Mouse (Mus musculus) stomach, embryonic 15.5 days (tissue): Measurements from ENCODE around the gene Slc6a21. TPM values are rescaled to one million over a fixed set of nuclear protein-coding genes. Genes with fewer than 3 reads are reported as not detected.

Source experiments
- ATAC-seq: fragments of 200-750 bp; cut with Nextera tagmentation; 2 replicates; pipeline ENCODE4 v1.8.0; 2017; ENCODE audit warnings: low read depth, moderate number of reproducible peaks, moderate TSS enrichment; ENCODE audit not compliant: insufficient read depth, low FRiP score
- H3K27ac ChIP-seq: fragments of 300-500 bp; sonication (generic); 2 replicates; pipeline ENCODE4 v1.5.1; 2015; ENCODE audit warnings: mild to moderate bottlenecking, inconsistent platforms
- H3K27me3 ChIP-seq: fragments of 300-500 bp; sonication (generic); replicated peaks from 2 replicates; pipeline ENCODE4 v1.6.1; 2015; ENCODE audit warnings: inconsistent platforms
- H3K36me3 ChIP-seq: fragments of 300-500 bp; sonication (generic); 2 replicates; pipeline ENCODE4 v1.6.1; 2015; ENCODE audit warnings: inconsistent platforms
- H3K4me1 ChIP-seq: fragments of 300-500 bp; sonication (generic); 2 replicates; pipeline ENCODE4 v1.6.1; 2015; ENCODE audit warnings: inconsistent platforms
- H3K4me2 ChIP-seq: fragments of 300-500 bp; sonication (generic); 2 replicates; pipeline ENCODE4 v1.6.1; 2015; ENCODE audit warnings: mild to moderate bottlenecking, inconsistent platforms
- H3K4me3 ChIP-seq: fragments of 300-500 bp; sonication (generic); replicated peaks from 2 replicates; pipeline ENCODE4 v1.5.1; 2015; ENCODE audit warnings: inconsistent platforms
- H3K9ac ChIP-seq: fragments of 300-500 bp; sonication (generic); 2 replicates; pipeline ENCODE4 v1.6.1; 2015; ENCODE audit warnings: inconsistent platforms
- H3K9me3 ChIP-seq: fragments of 300-500 bp; sonication (generic); 2 replicates; pipeline ENCODE4 v1.6.1; 2016; ENCODE audit warnings: inconsistent platforms
- WGBS: fragments of 180-500 bp; shearing (Covaris S2); methylation state at CpG from one replicate; pipeline ENCODE4 v1.1.7; 2015; 5-methylcytosine and 5-hydroxymethylcytosine counted together
- polyA plus RNA-seq: library from polyadenylated mRNA; unstranded; fragments of >200 nt; fragmentation: Nextera tagmentation; extraction: Ambion mirVana; gene quantifications from 2 replicates; pipeline ENCODE4 v1.2.1, GENCODE M21; 2015

Slc6a21 gene
- polyA plus RNA-seq, 1 experiment from 2014 or later = not detected

DNA sequence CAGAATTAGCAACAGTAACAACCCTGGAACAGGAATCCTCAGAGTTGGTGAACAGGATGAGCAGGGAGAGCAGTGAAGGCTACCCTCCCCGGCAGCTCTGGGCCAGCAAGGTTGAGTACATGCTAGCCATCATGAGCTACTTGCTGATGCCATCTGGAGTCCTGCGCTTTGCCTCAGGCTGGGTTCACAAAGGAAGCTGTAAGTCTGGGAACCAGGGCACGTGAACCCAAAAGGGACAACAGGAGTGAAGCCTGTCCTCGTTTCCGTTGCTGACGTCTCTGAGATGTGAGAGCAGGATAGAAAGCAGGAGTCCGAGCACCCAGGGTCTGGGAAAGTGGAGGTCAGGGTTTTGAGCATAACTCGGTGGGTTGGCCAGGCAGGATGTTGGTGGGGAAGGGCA is 18.0 kb upstream of the Slc6a21 start:
- Histone ChIP-seq H3K27ac (no peak overlapping the region), H3K4me1 (no peaks in the 10 kb centered on the region), H3K4me2 (no peak overlapping the region), H3K4me3 (no peak overlapping the region), H3K36me3 (no peaks in the 10 kb centered on the region), H3K9ac (no peak overlapping the region), H3K27me3 (no peaks in the 10 kb centered on the region), H3K9me3 (no peaks in the 10 kb centered on the region)
- 84% methylated on average over 8 of the region's 8 CpGs for WGBS
- ATAC-seq = no peak

DNA sequence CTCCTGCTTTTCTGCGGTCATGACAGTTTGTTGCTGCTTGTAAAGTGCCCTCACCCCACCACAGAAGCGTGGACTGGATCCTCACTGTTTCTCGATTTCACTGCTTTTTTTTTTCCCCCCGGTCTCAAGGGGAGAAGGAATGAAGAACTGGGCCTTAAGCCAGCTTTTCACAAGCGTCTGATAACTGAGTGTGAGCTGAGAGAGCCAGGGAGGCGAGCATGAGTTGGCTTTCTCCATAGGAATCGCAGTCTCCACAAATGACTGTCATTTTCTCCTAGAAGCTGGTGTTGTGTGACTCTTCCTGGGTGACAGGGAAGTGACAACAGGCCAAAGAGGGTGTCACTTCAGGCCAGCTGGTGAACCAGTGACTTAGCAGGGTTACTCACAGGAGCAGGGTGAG is 15.0 kb upstream of the Slc6a21 start:
- H3K27ac ChIP-seq = no peak overlapping the region
- H3K36me3 ChIP-seq = no peaks in the 10 kb centered on the region
- WGBS = 35% methylated on average over 7 of the region's 7 CpGs
- no peak overlapping the region for H3K4me3 ChIP-seq
- H3K9ac ChIP-seq = no peak overlapping the region
- no peak overlapping the region for H3K4me2 ChIP-seq
- ATAC-seq = no peak
- no peaks in the 10 kb centered on the region for H3K4me1 ChIP-seq
- H3K9me3 ChIP-seq = no peaks in the 10 kb centered on the region
- no peaks in the 10 kb centered on the region for H3K27me3 ChIP-seq

DNA sequence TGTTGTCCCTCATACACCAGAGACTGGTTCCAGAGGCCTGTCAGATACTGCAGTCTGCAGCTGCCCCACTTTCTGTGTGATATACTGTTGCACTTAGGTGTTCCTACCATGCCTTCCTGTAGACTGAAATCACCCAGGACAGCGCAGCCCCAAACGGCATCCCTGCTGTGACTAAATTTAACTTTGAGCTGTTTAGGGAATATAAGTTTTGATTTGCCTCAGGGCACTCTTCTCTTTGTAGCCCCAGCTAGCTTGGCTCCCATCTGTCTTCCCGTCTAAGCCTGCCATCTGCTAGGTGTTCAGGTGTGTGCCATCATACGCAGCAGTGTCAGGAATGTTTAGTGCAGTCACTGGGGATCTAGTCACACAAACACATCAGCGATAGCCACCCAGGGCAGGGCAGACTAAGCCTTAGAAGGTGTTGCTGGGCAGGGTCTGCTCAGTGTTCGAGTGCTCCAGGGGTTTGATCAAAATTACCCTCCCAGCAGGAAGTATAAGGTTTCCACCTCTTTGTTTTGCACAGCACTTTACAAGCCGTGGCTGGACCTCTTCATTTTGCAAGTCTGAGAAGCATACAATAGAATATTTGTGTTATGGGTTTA is 14.2 kb upstream of the Slc6a21 start:
- H3K9me3 ChIP-seq = no peaks in the 10 kb centered on the region
- no peak for ATAC-seq
- H3K36me3 ChIP-seq = no peaks in the 10 kb centered on the region
- 0 out of 2 replicates have a peak, but pooled peaks cover 4% of the 10 kb centered on the region for H3K27me3 ChIP-seq
- H3K4me1 ChIP-seq = no peaks in the 10 kb centered on the region
- no peak overlapping the region for H3K4me3 ChIP-seq
- WGBS = 65% methylated on average over 7 of the region's 7 CpGs
- no peak overlapping the region for H3K4me2 ChIP-seq
- H3K9ac ChIP-seq = no peak overlapping the region
- no peak overlapping the region for H3K27ac ChIP-seq

DNA sequence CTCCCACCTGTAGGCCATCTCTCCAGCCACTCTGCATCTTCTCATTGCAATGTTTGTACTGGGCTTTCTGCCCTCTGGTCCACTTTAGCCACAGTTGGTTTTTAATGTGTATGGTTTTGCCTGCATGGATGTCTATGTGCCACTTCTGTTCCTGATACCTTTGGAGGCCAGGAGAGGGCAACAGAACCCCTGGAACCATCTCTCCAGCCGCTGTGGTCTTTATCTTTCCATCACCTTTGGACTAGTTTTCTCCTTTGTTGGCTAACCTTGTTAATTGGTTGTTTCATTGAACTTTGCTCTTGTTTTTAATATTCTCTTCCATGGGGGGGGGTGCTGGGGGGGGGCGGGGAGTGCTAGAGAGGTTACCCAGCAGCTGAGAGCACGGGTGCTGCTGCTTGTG is 13.0 kb upstream of the Slc6a21 start:
- Histone ChIP-seq H3K27me3 (0 out of 2 replicates have a peak, but pooled peaks cover 4% of the 10 kb centered on the region), H3K4me2 (no peak overlapping the region), H3K4me1 (no peaks in the 10 kb centered on the region), H3K36me3 (no peaks in the 10 kb centered on the region), H3K9ac (no peak overlapping the region), H3K9me3 (no peaks in the 10 kb centered on the region), H3K4me3 (no peak overlapping the region), H3K27ac (no peak overlapping the region)
- ATAC-seq = no peak
- 77% methylated on average over 3 of the region's 3 CpGs for WGBS

DNA sequence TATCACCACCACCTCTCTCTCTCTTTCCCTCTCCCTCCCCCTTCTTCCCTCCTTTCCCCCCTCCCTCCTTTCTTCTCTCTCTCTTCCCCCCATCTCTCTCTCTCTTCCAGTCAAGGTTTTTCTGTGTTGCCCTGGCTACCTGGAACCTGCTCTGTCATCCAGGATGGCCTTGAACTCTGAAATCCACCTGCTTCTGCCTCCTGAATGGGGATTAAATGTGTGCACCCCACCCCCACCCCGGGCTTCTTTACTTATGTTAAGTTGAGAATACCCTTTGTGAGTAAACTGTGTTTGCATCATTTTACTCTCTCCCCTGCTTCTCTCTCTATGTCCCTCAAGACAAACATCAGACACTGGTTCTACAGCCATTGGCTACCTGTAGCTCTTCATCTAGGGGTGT is 11.8 kb upstream of the Slc6a21 start:
- ATAC-seq = no peak
- WGBS = 86% methylated on average over 1 of the region's 1 CpGs
- no peak overlapping the region for H3K9ac ChIP-seq
- H3K27ac ChIP-seq = no peak overlapping the region
- H3K4me2 ChIP-seq = no peak overlapping the region
- no peaks in the 10 kb centered on the region for H3K36me3 ChIP-seq
- no peaks in the 10 kb centered on the region for H3K4me1 ChIP-seq
- H3K9me3 ChIP-seq = no peaks in the 10 kb centered on the region
- 0 out of 2 replicates have a peak, but pooled peaks cover 4% of the 10 kb centered on the region for H3K27me3 ChIP-seq
- no peak overlapping the region for H3K4me3 ChIP-seq

DNA sequence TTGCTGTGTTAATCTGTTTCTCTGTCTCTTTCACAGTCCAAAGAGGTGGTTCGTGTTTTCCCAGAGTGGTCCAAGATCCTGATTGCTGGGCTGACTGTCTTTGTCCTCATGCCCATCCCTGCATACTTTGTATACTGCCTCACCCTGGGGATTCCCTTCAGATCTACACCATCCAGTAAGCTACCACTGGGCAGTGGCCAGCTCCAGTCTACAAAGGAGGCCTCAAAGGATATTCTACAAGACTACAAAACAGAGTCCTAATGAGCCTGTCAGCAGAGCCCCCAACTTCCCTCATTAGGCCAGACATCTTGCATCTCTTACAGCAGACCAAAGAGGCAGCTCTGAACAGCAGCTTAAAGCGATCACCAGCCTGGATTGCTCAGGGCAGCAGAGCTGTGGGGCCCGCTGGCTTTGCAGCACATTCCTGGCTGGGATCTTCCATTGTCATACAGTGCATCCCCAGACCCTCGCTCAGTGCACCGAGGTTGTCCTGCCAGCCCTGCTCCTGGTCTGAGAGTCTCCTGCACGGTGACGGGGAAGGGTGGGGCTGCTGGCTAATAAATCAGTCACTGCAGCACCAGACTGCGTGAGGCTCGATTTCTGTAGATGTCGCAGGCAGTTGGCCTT is 4.4 kb upstream of the Slc6a21 start:
- Histone ChIP-seq H3K9me3 (no peaks in the 10 kb centered on the region), H3K4me1 (no peaks in the 10 kb centered on the region), H3K4me3 (no peak overlapping the region), H3K4me2 (no peak overlapping the region), H3K27me3 (0 out of 2 replicates have a peak, but pooled peaks cover under 1% of the 10 kb centered on the region), H3K36me3 (no peaks in the 10 kb centered on the region), H3K27ac (no peak overlapping the region), H3K9ac (no peak overlapping the region)
- WGBS = 50% methylated on average over 10 of the region's 10 CpGs
- no peak for ATAC-seq

DNA sequence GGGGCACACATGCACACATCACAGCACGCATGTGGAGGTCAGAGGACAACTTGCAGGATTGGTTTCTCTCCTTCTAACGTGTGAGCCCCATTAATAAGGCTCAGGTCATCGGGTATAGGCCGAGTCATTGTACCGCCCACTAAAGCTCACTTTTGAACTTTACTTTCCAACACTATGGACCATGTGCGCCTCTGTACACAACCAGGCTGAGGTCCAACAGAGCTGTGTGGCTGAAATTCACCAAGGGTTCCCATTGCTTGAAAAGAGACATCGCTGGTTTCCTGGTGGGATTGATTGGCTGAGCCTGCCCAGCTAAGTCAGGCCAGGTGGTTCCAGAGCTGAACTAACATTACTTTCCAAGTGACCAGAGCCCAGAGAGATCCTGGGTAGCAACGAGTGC is 3.6 kb upstream of the Slc6a21 start:
- ATAC-seq = no peak
- no peak overlapping the region for H3K27ac ChIP-seq
- no peaks in the 10 kb centered on the region for H3K36me3 ChIP-seq
- no peak overlapping the region for H3K4me3 ChIP-seq
- H3K4me1 ChIP-seq = no peaks in the 10 kb centered on the region
- WGBS = 83% methylated on average over 8 of the region's 8 CpGs
- H3K9me3 ChIP-seq = no peaks in the 10 kb centered on the region
- no peak overlapping the region for H3K9ac ChIP-seq
- no peak overlapping the region for H3K4me2 ChIP-seq
- no peaks in the 10 kb centered on the region; the same call in 1 of the 2 replicates for H3K27me3 ChIP-seq

DNA sequence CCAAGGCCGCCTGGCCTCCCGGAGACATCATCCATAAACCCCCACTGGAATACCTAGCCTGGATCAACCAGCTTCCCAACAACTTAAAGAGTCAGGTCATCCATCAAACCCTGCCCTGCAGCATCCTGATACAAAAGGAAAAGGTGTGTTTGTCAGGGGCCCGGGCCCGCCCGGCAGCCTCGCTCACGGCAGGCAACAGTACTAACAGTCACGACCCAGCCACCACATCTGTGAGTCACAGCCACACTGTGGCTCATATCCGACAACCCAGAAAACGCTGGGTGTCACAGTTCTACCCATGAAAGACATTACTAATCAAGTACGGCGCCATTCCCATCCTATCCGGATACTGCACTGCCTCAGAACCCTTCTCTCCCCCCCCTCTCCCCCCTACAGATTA is 9.2 kb downstream of the Slc6a21 start:
- Histone ChIP-seq H3K27me3 (no peaks in the 10 kb centered on the region), H3K9me3 (no peaks in the 10 kb centered on the region), H3K9ac (no peak overlapping the region), H3K4me2 (no peak overlapping the region), H3K36me3 (no peaks in the 10 kb centered on the region), H3K4me3 (no peak overlapping the region), H3K4me1 (no peaks in the 10 kb centered on the region), H3K27ac (no peak overlapping the region)
- WGBS = 71% methylated on average over 13 of the region's 13 CpGs
- ATAC-seq = no peak

DNA sequence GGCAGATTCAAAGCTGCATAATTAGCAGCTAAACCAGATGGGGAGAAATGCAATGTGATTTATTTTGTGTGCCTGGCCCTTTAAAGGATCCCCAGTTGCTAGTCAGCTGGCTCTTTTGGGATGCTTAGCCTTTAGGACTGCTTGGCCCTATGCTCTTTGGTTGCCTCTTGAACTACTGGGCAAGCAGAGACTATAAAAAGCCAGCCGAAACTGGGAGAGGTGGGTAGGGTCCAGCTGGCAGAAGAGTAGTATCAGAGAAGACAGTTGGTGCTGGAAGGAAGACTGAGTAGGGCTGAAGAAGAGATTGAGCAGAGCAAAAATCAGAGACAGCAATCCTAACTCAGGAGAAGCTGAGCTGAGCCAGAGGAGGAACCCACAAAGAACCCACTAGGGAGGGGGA is 19.3 kb downstream of the Slc6a21 start:
- 86% methylated on average over 1 of the region's 1 CpGs for WGBS
- no peak for ATAC-seq
- Histone ChIP-seq H3K27ac (no peak overlapping the region), H3K9ac (no peak overlapping the region), H3K27me3 (no peaks in the 10 kb centered on the region), H3K4me3 (no peak overlapping the region), H3K9me3 (no peaks in the 10 kb centered on the region), H3K4me1 (0 out of 2 replicates have a peak, but pooled peaks cover 7% of the 10 kb centered on the region), H3K36me3 (no peaks in the 10 kb centered on the region), H3K4me2 (no peak overlapping the region)

DNA sequence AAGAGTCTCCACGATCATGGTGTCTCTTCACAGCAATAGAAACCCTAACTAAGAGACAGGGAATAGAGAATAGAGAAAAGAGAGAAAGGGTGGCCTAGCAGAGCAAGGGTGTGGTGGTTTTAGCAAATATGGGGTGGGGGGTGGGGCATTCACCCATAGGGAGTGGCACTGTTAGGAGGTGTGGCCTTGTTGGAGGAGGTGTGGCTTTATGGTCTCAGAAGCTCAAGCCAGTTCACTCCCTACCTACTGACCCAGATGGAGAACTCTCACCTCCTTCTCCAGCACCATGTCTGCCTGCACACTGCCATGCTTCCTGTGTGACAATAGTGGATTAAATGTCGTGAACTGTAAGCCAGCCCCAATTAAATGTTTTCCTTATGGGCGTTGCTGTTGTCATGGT is 20.2 kb downstream of the Slc6a21 start:
- Histone ChIP-seq H3K4me3 (no peak overlapping the region), H3K9me3 (no peaks in the 10 kb centered on the region), H3K27me3 (no peaks in the 10 kb centered on the region), H3K36me3 (no peaks in the 10 kb centered on the region), H3K4me1 (0 out of 2 replicates have a peak, but pooled peaks cover 7% of the 10 kb centered on the region), H3K27ac (no peak overlapping the region), H3K4me2 (no peak overlapping the region), H3K9ac (no peak overlapping the region)
- WGBS = 65% methylated on average over 3 of the region's 3 CpGs
- ATAC-seq = 0 out of 2 replicates have a peak, but pooled peaks have one; percentile 23

DNA sequence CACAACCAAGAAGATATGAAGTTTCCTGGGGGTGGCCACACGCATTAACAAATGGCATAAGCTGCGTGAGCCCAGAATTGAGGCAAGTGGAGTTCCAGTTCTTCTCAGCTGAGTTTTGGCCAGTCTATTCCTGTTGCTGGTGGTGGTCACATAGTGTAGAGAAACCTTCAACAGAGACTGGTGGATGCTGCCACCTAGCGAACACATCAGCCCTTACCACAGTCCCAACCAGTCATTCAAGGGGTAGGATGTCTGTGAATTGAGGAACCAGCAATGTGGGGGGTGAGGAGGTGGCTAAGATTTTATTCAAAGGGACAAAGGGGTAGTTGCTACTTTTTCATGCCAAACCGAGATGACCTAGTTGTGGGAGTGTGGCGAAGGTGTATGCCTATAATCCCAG is 22.4 kb downstream of the Slc6a21 start:
- no peak overlapping the region for H3K4me3 ChIP-seq
- no peak overlapping the region for H3K9ac ChIP-seq
- 0 out of 2 replicates have a peak, but pooled peaks cover 7% of the 10 kb centered on the region for H3K4me1 ChIP-seq
- 12% methylated on average over 5 of the region's 5 CpGs for WGBS
- H3K9me3 ChIP-seq = no peaks in the 10 kb centered on the region
- H3K36me3 ChIP-seq = peaks cover 13% of the 10 kb centered on the region; the same call in 1 of the 2 replicates
- H3K27ac ChIP-seq = no peak overlapping the region
- H3K27me3 ChIP-seq = no peaks in the 10 kb centered on the region
- peak; percentile 81 for ATAC-seq
- no peak overlapping the region for H3K4me2 ChIP-seq

DNA sequence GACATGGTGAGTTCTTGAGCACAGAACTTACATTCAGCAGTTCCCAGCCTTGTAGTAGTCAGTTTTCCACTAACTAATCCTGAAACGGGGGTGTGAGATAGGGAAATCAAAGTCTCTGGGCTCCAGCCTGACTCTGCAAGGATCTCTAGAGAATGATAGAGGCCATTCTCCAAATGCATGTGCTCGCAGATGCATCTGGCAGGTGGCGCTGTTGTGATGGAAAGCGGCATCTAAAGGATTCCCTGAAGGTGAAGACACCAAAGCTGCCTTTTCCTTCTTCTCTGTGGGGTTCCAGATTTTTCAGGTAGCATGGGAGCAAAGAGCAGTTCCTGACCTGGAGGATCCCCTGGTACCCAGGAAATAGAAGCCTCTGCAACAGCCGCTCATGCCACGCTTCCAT is 23.0 kb downstream of the Slc6a21 start:
- no peak overlapping the region for H3K4me2 ChIP-seq
- no peaks in the 10 kb centered on the region for H3K9me3 ChIP-seq
- 0 out of 2 replicates have a peak, but pooled peaks cover 7% of the 10 kb centered on the region for H3K4me1 ChIP-seq
- no peak overlapping the region for H3K4me3 ChIP-seq
- no peaks in the 10 kb centered on the region for H3K27me3 ChIP-seq
- H3K27ac ChIP-seq = no peak overlapping the region
- no peak for ATAC-seq
- H3K9ac ChIP-seq = no peak overlapping the region
- 14% methylated on average over 6 of the region's 6 CpGs for WGBS
- peaks cover 14% of the 10 kb centered on the region; the same call in 1 of the 2 replicates for H3K36me3 ChIP-seq
